Mouse (Mus musculus) small intestine, adult 2 months (tissue): ENCODE data around the gene Olfr1328. TPM values are rescaled to one million over a fixed set of nuclear protein-coding genes. Genes with fewer than 3 reads are reported as not detected.

Experiments
- H3K27ac ChIP-seq: fragments of 200-500 bp; 2 replicates; pipeline ENCODE4 v1.5.1; 2012; ENCODE audit warnings: low read depth, low read length, control low read depth, inconsistent platforms; ENCODE audit not compliant: insufficient read depth
- H3K27me3 ChIP-seq: fragments of 200-500 bp; 2 replicates; pipeline ENCODE4 v1.6.1; 2012; ENCODE audit warnings: mild to moderate bottlenecking, moderate library complexity, low read length, inconsistent platforms; ENCODE audit not compliant: control insufficient read depth, insufficient read depth
- H3K36me3 ChIP-seq: fragments of 200-500 bp; 2 replicates; pipeline ENCODE4 v1.6.1; 2012; ENCODE audit warnings: mild to moderate bottlenecking, low read length, control low read depth, inconsistent platforms; ENCODE audit not compliant: control insufficient read depth, insufficient read depth
- H3K4me1 ChIP-seq: fragments of 200-500 bp; 2 replicates; pipeline ENCODE4 v1.6.1; 2012; ENCODE audit warnings: low read length, inconsistent platforms, mixed read lengths; ENCODE audit not compliant: control insufficient read depth, insufficient read depth, insufficient read length
- H3K4me3 ChIP-seq: fragments of 200-500 bp; 2 replicates; pipeline ENCODE4 v1.5.1; 2012; ENCODE audit warnings: low read depth, mild to moderate bottlenecking, control low read depth, inconsistent platforms, low read length, moderate library complexity
- CTCF ChIP-seq: fragments of 200-500 bp; IDR thresholded peaks from 2 replicates; pipeline ENCODE4 v1.5.1; 2012; ENCODE audit warnings: low read depth, mild to moderate bottlenecking, control low read depth, inconsistent platforms, low read length, moderate library complexity, mixed read lengths; ENCODE audit not compliant: insufficient replicate concordance, insufficient read length; ENCODE audit errors: extremely low read depth
- POLR2A ChIP-seq: fragments of 200-500 bp; IDR thresholded peaks from 2 replicates; pipeline ENCODE4 v1.6.1; 2012; ENCODE audit warnings: low read depth, mild to moderate bottlenecking, control low read depth, inconsistent platforms, low read length, moderate library complexity
- WGBS: fragments of 180-500 bp; shearing (Covaris S2); methylation state at CpG from one replicate; pipeline ENCODE4 v1.1.7; 2018; 5-methylcytosine and 5-hydroxymethylcytosine counted together
- polyA plus RNA-seq: library from polyadenylated mRNA; depleted of rRNA; stranded (reverse); fragments of >200 nt; gene quantifications from 2 replicates; pipeline ENCODE4 v1.2.3, GENCODE M21; 2012; rRNA removed

Olfr1328 gene
- polyA plus RNA-seq, 1 experiment, result not detected

GRCm38 (mm10) chr4:118901981-118902380 is 36.4 kb downstream of the Olfr1328 start:
- H3K36me3 ChIP-seq, result no peaks in the 10 kb centered on the region
- H3K4me1 ChIP-seq, result no peaks in the 10 kb centered on the region
- no peaks in the 10 kb centered on the region for H3K27me3 ChIP-seq
- no peak for TF ChIP-seq POLR2A
- no peak for TF ChIP-seq CTCF
- no peak overlapping the region for H3K27ac ChIP-seq
- H3K4me3 ChIP-seq, result no peak overlapping the region
- 54% methylated on average over 2 of the region's 2 CpGs for WGBS

GRCm38 (mm10) chr4:118888297-118888696 is 50.1 kb downstream of the Olfr1328 start, which contains the start of gene Olfr1330:
Gene Olfr1330 (plus strand): TSS chr4:118888597.
- Histone ChIP-seq H3K27me3 (no peaks in the 10 kb centered on the region), H3K27ac (no peak within 1 kb of the TSS), H3K36me3 (no peaks in the 10 kb centered on the region), H3K4me1 (no peaks in the 10 kb centered on the region), H3K4me3 (no peak within 1 kb of the TSS)
- 71% methylated on average over 1 of the region's 1 CpGs for WGBS
- no peak for TF ChIP-seq CTCF
- no peak for TF ChIP-seq POLR2A

Other genes starting within 250 kb of the Olfr1328 start
- 0.24 TPM in 1 of 2 replicates, not detected in the other for gene Olfr1342, start 245.9 kb downstream of the Olfr1328 start, polyA plus RNA-seq
- gene Olfr1341, start 235.1 kb downstream of the Olfr1328 start, polyA plus RNA-seq, result not detected in 2 replicates
- gene Olfr1340, start 218.5 kb downstream of the Olfr1328 start, polyA plus RNA-seq, result not detected in 2 replicates
- not detected in 2 replicates for gene Olfr1339, start 206.4 kb downstream of the Olfr1328 start, polyA plus RNA-seq
- gene Olfr1338, start 179.9 kb downstream of the Olfr1328 start, polyA plus RNA-seq, result not detected in 2 replicates
- gene Olfr1337, start 156.0 kb downstream of the Olfr1328 start, polyA plus RNA-seq, result not detected in 2 replicates
- not detected in 2 replicates for gene Olfr1335, start 128.7 kb downstream of the Olfr1328 start, polyA plus RNA-seq
- gene Olfr1333, start 102.3 kb downstream of the Olfr1328 start, polyA plus RNA-seq, result not detected in 2 replicates
- gene Olfr1331, start 74.0 kb downstream of the Olfr1328 start, polyA plus RNA-seq, result not detected in 2 replicates
- gene Olfr1330, start 50.0 kb downstream of the Olfr1328 start, polyA plus RNA-seq, result not detected in 2 replicates
- not detected in 2 replicates for gene Olfr1329, start 21.1 kb downstream of the Olfr1328 start, polyA plus RNA-seq
- gene Lao1, start 23.0 kb upstream of the Olfr1328 start, polyA plus RNA-seq, result not detected in 2 replicates
- gene Slc2a1, start 170.1 kb upstream of the Olfr1328 start, polyA plus RNA-seq, result 20.1 and 24.1 TPM in 2 replicates
- gene Zfp691, start 235.6 kb upstream of the Olfr1328 start, polyA plus RNA-seq, result 4.2 and 6.2 TPM in 2 replicates